Mouse (Mus musculus) spleen, adult 2 months (tissue): Measurements from ENCODE around the gene Rbms2. TPM values are rescaled to one million over a fixed set of nuclear protein-coding genes. Genes with fewer than 3 reads are reported as not detected.

ENCODE experiments used
- DNase-seq, 2 experiments: peaks; one replicate each; pipeline versions ENCODE4 v3.0.0 to v3.0.0-alpha.2; 2012 to 2021; ENCODE audit warnings: low spot score in 2 of 2, low read depth in 1 of 2
- H3K27ac ChIP-seq: fragments of 200-500 bp; 2 replicates; pipeline ENCODE4 v1.5.1; 2012; ENCODE audit warnings: low read length, inconsistent platforms; ENCODE audit not compliant: insufficient read depth
- H3K27me3 ChIP-seq: fragments of 200-500 bp; 2 replicates; pipeline ENCODE4 v1.6.1; 2012; ENCODE audit warnings: mild to moderate bottlenecking, moderate library complexity, low read length, inconsistent platforms; ENCODE audit not compliant: control insufficient read depth, insufficient read depth
- H3K36me3 ChIP-seq: fragments of 200-500 bp; 2 replicates; pipeline ENCODE4 v1.6.1; 2012; ENCODE audit warnings: mild to moderate bottlenecking, low read length, inconsistent platforms; ENCODE audit not compliant: control insufficient read depth, insufficient read depth
- H3K4me1 ChIP-seq: fragments of 200-500 bp; 2 replicates; pipeline ENCODE4 v1.6.1; 2011; ENCODE audit warnings: inconsistent platforms; ENCODE audit not compliant: control insufficient read depth, insufficient read depth, insufficient read length
- H3K4me3 ChIP-seq: fragments of 200-500 bp; 2 replicates; pipeline ENCODE4 v1.5.1; 2011; ENCODE audit warnings: mild to moderate bottlenecking, inconsistent platforms; ENCODE audit not compliant: insufficient read depth, insufficient read length; ENCODE audit errors: extremely low read depth
- CTCF ChIP-seq: fragments of 200-500 bp; IDR thresholded peaks from 2 replicates; pipeline ENCODE4 v1.5.1; 2011; ENCODE audit warnings: mild to moderate bottlenecking, inconsistent platforms; ENCODE audit not compliant: insufficient read depth, insufficient read length, insufficient replicate concordance; ENCODE audit errors: extremely low read depth
- POLR2A ChIP-seq: fragments of 200-500 bp; IDR thresholded peaks from 2 replicates; pipeline ENCODE4 v1.6.1; 2011; ENCODE audit warnings: low read depth, low read length, inconsistent platforms
- WGBS: fragments of 180-500 bp; shearing (Covaris S2); methylation state at CpG from one replicate; pipeline ENCODE4 v1.1.7; 2018; 5-methylcytosine and 5-hydroxymethylcytosine counted together
- polyA plus RNA-seq: library from polyadenylated mRNA; depleted of rRNA; stranded (reverse); fragments of >200 nt; gene quantifications from 2 replicates; pipeline ENCODE4 v1.2.3, GENCODE M21; 2012

The Rbms2 gene
- polyA plus RNA-seq, 1 experiment, result 30.0 TPM

DNA sequence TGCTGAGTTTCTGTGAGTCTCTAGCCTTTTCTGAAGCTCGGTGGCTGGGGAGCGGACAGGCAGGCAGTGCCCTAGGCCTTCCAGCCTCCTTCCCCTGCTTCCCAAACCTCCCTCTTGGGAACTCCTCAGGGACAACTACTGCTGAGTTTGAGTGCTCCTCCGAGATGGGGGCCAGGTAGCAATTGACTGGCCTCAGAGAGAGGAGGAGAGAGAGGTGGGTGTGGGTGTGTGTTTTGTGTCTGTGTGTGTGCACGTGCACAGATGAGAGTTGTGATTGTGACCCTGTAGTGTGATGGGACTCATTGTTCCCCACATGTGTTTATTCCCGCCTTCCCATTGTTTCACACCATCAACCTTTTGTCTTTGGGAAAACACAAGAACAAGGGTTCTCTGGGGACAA lies 52.6 kb downstream of the Rbms2 start:
- TF ChIP-seq CTCF, result no peak
- no peak for TF ChIP-seq POLR2A
- Histone ChIP-seq H3K36me3 (peaks cover 54% of the 10 kb centered on the region), H3K27ac (no peak overlapping the region), H3K4me3 (no peak overlapping the region), H3K4me1 (no peaks in the 10 kb centered on the region; the same call in 1 of the 2 replicates), H3K27me3 (no peaks in the 10 kb centered on the region)
- no peak for DNase-seq
- WGBS, result 88% methylated on average over 5 of the region's 5 CpGs

DNA sequence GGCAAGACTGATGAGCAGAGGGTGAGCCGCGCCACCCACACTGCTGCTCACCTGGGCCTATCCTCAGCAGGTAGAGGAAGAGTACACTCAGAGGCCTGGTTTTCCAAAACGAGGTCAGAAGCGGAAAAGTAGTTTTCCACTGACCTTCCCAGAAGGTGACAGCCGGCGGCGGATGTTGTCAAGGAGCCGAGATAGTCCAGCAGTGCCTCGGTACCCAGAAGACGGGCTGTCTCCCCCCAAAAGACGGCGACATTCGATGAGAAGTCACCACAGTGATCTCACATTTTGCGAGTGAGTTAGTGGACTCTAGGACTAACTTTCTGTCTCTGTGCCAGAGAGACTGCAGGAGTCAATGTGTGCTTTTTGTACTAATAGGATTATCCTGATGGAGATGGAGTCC lies 54.1 kb downstream of the Rbms2 start:
- TF ChIP-seq CTCF (no peak), POLR2A (no peak)
- no peak overlapping the region for H3K4me3 ChIP-seq
- no peaks in the 10 kb centered on the region for H3K27me3 ChIP-seq
- 95% methylated on average over 14 of the region's 14 CpGs for WGBS
- H3K4me1 ChIP-seq, result no peaks in the 10 kb centered on the region
- no peak overlapping the region for H3K27ac ChIP-seq
- DNase-seq, result no peak
- peaks cover 70% of the 10 kb centered on the region for H3K36me3 ChIP-seq

DNA sequence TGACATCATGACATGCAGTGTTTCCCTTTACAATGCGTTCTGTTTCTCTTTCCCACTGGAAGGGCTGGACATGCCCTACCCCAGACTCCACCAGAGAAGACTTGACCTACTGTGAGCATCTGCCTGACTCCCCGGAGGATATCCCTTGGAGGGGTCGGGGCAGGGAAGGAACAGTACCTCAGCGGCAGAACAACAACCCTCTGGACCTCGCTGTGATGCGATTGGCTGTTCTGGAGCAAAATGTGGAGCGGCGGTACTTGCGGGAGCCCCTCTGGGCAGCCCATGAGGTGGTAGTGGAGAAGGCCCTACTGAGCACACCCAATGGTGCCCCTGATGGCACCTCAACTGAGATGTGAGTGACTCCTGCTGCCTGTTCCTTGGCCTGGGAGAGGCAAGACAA lies 55.3 kb downstream of the Rbms2 start:
- Histone ChIP-seq H3K27me3 (no peaks in the 10 kb centered on the region), H3K4me3 (no peak overlapping the region), H3K4me1 (no peaks in the 10 kb centered on the region), H3K36me3 (peaks cover 78% of the 10 kb centered on the region), H3K27ac (no peak overlapping the region)
- no peak for DNase-seq
- TF ChIP-seq POLR2A, result no peak
- TF ChIP-seq CTCF, result no peak
- 97% methylated on average over 9 of the region's 9 CpGs for WGBS

DNA sequence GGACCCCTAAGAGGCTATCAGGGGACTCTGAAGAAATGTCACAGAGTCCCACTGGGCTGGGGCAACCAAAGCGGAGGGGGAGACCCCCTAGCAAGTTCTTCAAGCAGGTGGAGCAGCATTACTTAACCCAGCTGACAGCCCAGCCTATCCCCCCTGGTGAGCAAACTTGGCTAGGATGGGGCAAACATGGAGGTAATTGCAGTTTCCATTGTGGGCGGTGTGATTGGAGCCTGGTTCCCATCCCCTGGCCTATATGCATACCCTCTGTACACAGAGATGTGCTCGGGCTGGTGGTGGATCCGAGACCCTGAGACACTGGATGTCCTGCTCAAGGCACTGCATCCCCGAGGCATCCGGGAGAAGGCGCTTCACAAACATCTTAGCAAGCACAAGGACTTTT lies 56.3 kb downstream of the Rbms2 start:
- H3K27ac ChIP-seq, result no peak overlapping the region
- H3K36me3 ChIP-seq, result peaks cover 84% of the 10 kb centered on the region
- H3K27me3 ChIP-seq, result no peaks in the 10 kb centered on the region
- H3K4me1 ChIP-seq, result no peaks in the 10 kb centered on the region
- WGBS, result 94% methylated on average over 7 of the region's 7 CpGs
- H3K4me3 ChIP-seq, result no peak overlapping the region
- no peak for DNase-seq
- TF ChIP-seq POLR2A (no peak), CTCF (no peak)

DNA sequence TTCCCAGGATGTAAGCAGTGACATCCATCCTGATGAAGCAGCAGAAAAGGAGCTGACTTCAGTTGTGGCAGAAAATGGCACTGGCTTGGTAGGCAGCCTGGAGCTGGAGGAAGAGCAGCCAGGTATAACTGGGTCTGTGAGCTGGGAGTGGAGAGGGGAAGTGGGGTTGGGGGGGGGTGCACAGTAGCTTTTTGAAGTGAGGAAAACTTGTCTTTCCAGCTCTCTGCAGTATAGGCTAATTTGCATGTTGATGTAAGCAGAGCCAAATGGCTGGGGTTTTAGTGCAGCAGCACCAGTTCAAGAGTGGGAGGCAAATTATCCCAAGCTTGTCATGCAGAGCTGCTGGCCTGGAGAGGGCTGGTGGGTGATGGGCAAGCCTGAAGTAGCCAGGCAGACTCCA lies 68.9 kb downstream of the Rbms2 start:
- H3K4me1 ChIP-seq, result no peaks in the 10 kb centered on the region
- H3K27ac ChIP-seq, result no peak overlapping the region
- no peak overlapping the region for H3K4me3 ChIP-seq
- H3K36me3 ChIP-seq, result peaks cover 46% of the 10 kb centered on the region
- TF ChIP-seq POLR2A (no peak), CTCF (no peak)
- no peak for DNase-seq
- no peaks in the 10 kb centered on the region for H3K27me3 ChIP-seq

DNA sequence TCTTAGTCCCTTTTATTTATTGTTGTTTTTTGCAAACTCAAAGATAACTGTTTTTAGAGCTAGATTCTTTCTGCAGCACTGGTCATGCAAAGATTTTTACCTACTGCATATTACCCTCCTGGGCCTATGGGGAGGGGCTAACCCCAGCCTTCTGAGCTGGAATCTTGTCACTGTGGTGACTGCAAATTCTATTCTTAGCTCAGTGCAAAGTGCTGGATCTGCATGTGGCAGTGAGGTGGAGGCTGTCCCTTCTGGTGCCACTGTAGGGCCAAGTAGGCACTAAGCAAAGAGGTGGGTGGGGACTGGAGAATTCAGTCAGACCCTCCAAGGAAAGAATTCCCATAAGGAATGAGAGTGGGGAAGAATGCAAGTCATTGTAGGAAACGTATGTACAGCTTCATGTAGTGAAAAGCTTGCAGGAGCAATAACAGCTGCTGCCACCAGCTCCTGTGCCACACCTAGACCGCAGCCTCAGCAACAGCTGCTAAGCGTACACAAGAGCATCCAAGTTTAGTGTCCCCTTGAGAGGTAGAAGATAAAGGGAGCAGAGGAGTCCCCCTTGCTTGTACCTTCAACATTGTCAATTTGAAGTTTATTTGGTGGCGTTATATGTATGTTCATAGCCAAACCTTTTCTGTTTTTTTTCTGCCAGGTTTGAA lies 69.9 kb downstream of the Rbms2 start:
- Histone ChIP-seq H3K27me3 (no peaks in the 10 kb centered on the region), H3K36me3 (peaks cover 37% of the 10 kb centered on the region), H3K4me3 (no peak overlapping the region), H3K27ac (no peak overlapping the region), H3K4me1 (no peaks in the 10 kb centered on the region)
- TF ChIP-seq CTCF (no peak), POLR2A (no peak)
- no peak for DNase-seq
- WGBS, result 93% methylated on average over 4 of the region's 4 CpGs

DNA sequence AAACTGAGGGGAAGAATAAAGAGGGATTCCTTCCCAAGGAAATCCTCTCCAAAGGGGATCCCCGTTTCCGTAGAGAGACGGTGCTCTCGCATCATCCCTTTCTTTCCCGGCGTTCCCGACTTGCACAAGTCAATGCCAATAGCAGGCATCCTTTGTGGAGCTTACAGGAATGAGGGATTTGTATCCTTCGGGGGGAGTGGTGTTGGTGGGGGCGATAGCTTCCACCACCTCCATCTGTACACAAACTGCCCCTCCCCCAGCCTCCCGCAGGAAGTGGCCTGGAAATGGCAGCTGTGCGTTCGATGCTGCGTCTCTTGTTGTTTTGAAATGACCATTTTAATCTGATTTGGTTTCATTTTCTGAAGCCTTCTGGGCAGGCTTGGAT lies 82.5 kb downstream of the Rbms2 start:
- Histone ChIP-seq H3K27ac (peak overlapping the region; percentile 51), H3K4me1 (peaks cover 10% of the 10 kb centered on the region), H3K4me3 (peak overlapping the region; percentile 95), H3K36me3 (peaks cover 1% of the 10 kb centered on the region; the same call in 1 of the 2 replicates), H3K27me3 (no peaks in the 10 kb centered on the region)
- WGBS, result under 1% methylated on average over 13 of the region's 13 CpGs
- no peak for TF ChIP-seq CTCF
- TF ChIP-seq POLR2A, result no peak
- DNase-seq, result peak in 1 of 2 experiments; percentile 42
